Mouse (Mus musculus): Measurements from ENCODE around the gene Hk2. TPM values are rescaled to one million over a fixed set of nuclear protein-coding genes. Genes with fewer than 3 reads are reported as not detected.
A peak's percentile ranks its signal among the peaks of the same experiment; 100 is the strongest.

Gene Hk2
- polyA plus RNA-seq, 1 experiment from 2014 or later, result 28.0 TPM

DNA sequence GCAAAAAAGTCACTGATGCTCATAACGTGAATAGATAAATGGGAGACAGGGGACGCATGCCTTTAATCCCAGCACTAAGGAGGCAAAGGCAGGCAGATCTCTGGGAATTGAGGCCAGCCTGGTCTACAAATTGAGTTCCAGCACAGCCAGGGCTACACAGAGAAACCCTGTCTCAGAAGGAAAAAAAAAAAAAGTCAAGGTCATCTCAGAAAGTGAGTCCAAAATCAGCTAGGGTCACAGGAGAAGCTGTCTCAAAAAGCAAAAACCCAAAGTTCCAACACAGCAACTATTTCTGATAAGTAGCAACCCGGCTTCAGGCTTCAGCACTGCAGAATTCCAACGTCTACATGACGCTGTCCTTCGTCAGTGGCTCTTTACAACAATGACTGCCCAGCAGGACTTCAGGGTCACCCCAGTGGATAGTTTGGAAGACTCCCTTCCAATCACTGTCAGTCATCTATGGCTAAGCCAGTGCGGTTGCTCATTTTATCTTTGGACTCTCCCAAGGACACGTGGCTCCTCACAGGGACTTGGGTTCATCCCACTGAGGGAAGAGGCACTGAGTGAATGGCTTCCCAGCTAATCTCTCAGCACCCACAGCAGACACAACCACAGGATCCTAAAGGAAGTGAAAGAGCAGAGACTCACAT, 33.3 kb downstream of the Hk2 start:
- no peaks in the 10 kb centered on the region for H3K27me3 ChIP-seq (ENCODE audit: control insufficient read depth, insufficient read depth, low read length)
- no peaks in the 10 kb centered on the region for H3K4me1 ChIP-seq (ENCODE audit: control insufficient read depth, insufficient read depth, low read length)
- no peak overlapping the region for H3K4me2 ChIP-seq (replicated peaks; ENCODE audit: low read depth, low read length)
- H3K27ac ChIP-seq (ENCODE audit: low read depth, low read length), result no peak overlapping the region
- H3K9ac ChIP-seq (ENCODE audit: low read depth, low read length), result no peak overlapping the region
- 86% methylated on average over 8 of the region's 8 CpGs for WGBS
- H3K9me3 ChIP-seq (ENCODE audit: control insufficient read depth, low read length), result no peaks in the 10 kb centered on the region
- peaks cover 34% of the 10 kb centered on the region for H3K36me3 ChIP-seq (ENCODE audit: control insufficient read depth, insufficient read depth, low read length)
- no peak for ATAC-seq (ENCODE audit: low FRiP score, low TSS enrichment)
- no peak overlapping the region for H3K4me3 ChIP-seq (ENCODE audit: low read length)

DNA sequence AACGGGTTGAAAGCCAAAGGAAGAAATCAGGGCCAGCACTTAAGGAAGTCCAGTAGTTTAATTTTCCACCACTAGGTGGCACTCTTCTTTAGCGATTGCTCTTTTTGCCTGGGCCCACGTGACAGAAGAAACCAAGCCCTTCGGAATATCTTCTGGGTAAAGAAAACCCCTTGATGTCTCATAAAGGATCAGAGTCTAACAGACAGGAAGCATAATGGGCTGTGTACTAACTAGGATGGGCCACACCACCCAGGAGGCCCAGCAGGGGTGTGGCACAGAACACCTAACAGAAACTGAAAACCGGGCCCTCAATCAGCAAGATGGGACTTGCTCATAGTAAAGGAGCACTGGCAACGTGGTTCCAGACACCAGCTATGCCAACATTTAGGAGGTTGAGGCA, 34.0 kb downstream of the Hk2 start:
- H3K36me3 ChIP-seq (ENCODE audit: control insufficient read depth, insufficient read depth, low read length), result peaks cover 40% of the 10 kb centered on the region
- no peak overlapping the region for H3K9ac ChIP-seq (ENCODE audit: low read depth, low read length)
- H3K9me3 ChIP-seq (ENCODE audit: control insufficient read depth, low read length), result no peaks in the 10 kb centered on the region
- peak; percentile 44; the same call in 1 of the 2 replicates for ATAC-seq (ENCODE audit: low FRiP score, low TSS enrichment)
- H3K4me1 ChIP-seq (ENCODE audit: control insufficient read depth, insufficient read depth, low read length), result no peaks in the 10 kb centered on the region
- H3K4me2 ChIP-seq (replicated peaks; ENCODE audit: low read depth, low read length), result no peak overlapping the region
- H3K27me3 ChIP-seq (ENCODE audit: control insufficient read depth, insufficient read depth, low read length), result no peaks in the 10 kb centered on the region
- H3K27ac ChIP-seq (ENCODE audit: low read depth, low read length), result no peak overlapping the region
- WGBS, result 31% methylated on average over 6 of the region's 6 CpGs
- H3K4me3 ChIP-seq (ENCODE audit: low read length), result no peak overlapping the region

DNA sequence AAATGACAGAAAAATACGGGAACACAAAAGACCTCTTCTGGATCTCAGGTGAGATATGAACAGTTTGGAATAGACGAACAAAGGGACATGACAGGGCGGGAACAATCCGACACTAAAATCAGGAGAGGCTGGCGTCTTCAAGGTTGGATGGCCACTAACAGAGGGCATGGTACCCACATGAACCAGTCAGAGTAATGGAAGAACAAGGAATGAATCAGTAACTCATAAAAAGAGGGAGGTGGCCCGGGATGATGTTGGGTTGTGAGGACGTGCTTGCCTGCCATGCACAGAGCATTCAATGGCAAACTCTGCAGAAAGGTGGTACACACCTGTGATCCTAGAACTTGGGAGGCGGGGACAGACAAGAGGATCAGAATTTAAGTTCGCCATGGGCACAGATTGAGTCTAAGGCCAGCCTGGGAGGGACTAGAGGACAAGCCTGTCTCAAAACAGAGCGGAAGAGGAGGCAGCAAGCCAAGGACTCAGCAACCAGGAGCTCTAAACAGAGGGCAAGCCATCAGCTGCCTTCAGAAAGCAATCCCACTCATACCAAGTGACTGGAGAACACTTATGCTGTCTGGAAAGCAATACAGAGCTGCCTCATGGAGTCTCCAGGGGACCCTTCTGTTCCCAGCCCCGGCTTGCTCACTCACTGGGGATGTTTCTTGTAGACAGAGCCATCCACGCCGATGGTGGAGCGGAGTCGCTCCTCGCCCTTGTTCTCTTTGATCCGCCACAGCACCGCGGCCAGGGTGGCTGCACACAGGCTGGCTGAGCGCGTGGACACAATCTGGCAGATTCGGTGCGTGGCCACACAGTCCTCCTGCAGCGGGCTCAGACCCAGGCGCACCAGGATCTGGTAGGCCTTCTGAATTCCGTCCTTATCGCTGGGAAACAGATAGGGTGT, 36.4 kb downstream of the Hk2 start:
- H3K36me3 ChIP-seq (ENCODE audit: control insufficient read depth, insufficient read depth, low read length), result peaks cover 42% of the 10 kb centered on the region
- H3K9me3 ChIP-seq (ENCODE audit: control insufficient read depth, low read length), result no peaks in the 10 kb centered on the region
- no peaks in the 10 kb centered on the region for H3K27me3 ChIP-seq (ENCODE audit: control insufficient read depth, insufficient read depth, low read length)
- H3K4me3 ChIP-seq (ENCODE audit: low read length), result no peak overlapping the region
- WGBS, result 91% methylated on average over 27 of the region's 27 CpGs
- no peak overlapping the region; the same call in 1 of the 2 replicates for H3K27ac ChIP-seq (ENCODE audit: low read depth, low read length)
- H3K9ac ChIP-seq (ENCODE audit: low read depth, low read length), result no peak overlapping the region
- H3K4me2 ChIP-seq (replicated peaks; ENCODE audit: low read depth, low read length), result no peak overlapping the region
- no peak for ATAC-seq (ENCODE audit: low FRiP score, low TSS enrichment)
- no peaks in the 10 kb centered on the region for H3K4me1 ChIP-seq (ENCODE audit: control insufficient read depth, insufficient read depth, low read length)

DNA sequence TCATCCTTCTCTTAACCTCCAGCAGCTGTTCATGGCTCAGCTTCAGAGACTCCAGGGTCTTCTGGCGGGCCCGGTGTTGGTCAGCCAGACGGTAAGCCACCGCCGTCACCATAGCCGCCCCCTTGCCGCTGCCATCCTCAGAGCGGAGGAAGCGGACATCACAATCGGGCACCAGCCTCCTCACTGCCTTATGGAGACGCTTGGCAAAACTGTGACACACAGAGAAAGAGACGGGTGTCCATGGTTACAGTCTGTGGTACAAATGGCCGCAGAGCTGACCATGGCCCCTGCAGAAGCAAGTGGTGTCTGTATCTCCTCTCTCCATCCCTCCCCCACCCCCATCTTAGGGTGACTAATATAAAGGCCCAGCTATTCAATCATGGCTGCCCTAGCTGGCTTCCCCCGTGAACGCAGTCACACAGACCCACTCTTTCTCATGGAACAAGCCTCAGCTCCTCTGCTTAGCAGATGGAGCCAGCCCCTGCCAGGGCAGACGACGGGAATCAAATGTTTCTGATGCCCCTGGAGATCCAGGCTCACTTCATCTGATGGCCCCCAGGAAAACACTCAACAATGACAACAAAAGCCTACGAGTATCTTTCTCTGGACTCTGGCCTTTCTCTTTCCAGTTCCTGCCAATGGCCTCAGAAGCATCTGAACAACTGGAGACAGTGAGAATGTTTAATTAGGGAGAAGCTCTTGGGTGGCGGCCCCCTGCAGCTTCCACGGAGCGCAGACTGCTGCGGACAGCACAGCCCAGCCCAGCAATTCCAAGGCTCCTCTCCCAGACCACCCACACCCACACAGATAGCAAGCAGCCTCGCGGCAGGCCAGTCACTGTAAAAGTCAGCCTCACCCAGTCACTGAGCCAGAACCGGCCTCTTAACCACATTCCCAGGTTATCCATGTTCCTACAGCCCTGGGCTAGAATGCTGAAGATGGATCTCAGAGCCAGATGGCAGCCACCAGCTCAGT, 37.3 kb downstream of the Hk2 start:
- Histone ChIP-seq H3K9ac (ENCODE audit: low read depth, low read length) (no peak overlapping the region), H3K4me2 (replicated peaks; ENCODE audit: low read depth, low read length) (no peak overlapping the region), H3K9me3 (ENCODE audit: control insufficient read depth, low read length) (no peaks in the 10 kb centered on the region), H3K27me3 (ENCODE audit: control insufficient read depth, insufficient read depth, low read length) (no peaks in the 10 kb centered on the region), H3K4me1 (ENCODE audit: control insufficient read depth, insufficient read depth, low read length) (no peaks in the 10 kb centered on the region), H3K27ac (ENCODE audit: low read depth, low read length) (no peak overlapping the region), H3K36me3 (ENCODE audit: control insufficient read depth, insufficient read depth, low read length) (peaks cover 33% of the 10 kb centered on the region), H3K4me3 (ENCODE audit: low read length) (no peak overlapping the region)
- peak; percentile 61; the same call in 1 of the 2 replicates for ATAC-seq (ENCODE audit: low FRiP score, low TSS enrichment)
- 85% methylated on average over 25 of the region's 25 CpGs for WGBS

DNA sequence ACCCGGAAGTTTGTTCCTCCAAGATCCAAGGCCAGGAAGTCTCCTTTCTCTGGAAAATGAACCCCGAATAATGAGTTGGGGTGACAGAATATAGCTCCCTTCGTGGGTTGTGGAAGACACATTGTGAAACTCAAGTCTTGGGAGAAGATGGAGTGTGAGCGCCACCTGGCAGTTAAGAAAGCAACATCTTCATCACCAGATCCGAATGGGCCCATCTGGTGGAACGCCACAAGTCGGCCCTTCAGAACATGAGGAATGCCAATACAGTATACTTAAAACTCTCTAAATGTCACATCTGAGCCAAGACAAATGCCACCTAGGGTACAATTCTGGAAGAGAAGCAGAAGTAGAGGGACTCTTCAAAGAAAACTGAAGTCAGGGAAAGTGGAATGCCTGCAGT, 38.9 kb downstream of the Hk2 start:
- H3K4me1 ChIP-seq (ENCODE audit: control insufficient read depth, insufficient read depth, low read length), result no peaks in the 10 kb centered on the region
- no peak overlapping the region for H3K4me3 ChIP-seq (ENCODE audit: low read length)
- no peaks in the 10 kb centered on the region for H3K27me3 ChIP-seq (ENCODE audit: control insufficient read depth, insufficient read depth, low read length)
- H3K9me3 ChIP-seq (ENCODE audit: control insufficient read depth, low read length), result no peaks in the 10 kb centered on the region
- ATAC-seq (ENCODE audit: low FRiP score, low TSS enrichment), result no peak
- 88% methylated on average over 7 of the region's 7 CpGs for WGBS
- H3K27ac ChIP-seq (ENCODE audit: low read depth, low read length), result no peak overlapping the region
- H3K36me3 ChIP-seq (ENCODE audit: control insufficient read depth, insufficient read depth, low read length), result peaks cover 44% of the 10 kb centered on the region
- H3K9ac ChIP-seq (ENCODE audit: low read depth, low read length), result no peak overlapping the region
- H3K4me2 ChIP-seq (replicated peaks; ENCODE audit: low read depth, low read length), result no peak overlapping the region

DNA sequence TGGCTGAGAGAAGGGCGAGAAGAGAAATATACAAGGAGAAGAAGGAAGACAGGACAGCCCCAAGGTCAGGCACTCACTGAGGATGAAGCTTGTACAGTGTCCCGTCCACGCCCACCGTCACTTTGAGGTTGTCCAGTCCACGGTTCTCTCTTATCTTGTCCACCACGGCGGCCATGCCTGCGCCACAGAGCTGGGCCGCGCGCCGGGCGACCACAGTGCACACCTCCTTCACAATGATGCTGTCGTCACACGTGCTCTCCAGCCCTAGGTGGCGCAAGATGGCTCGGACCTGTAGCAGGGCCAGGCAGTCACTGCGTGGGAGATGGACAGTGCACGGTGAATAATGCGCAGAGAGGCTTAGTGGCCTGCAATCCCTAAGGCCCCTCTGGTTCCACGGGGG, 45.6 kb downstream of the Hk2 start:
- Histone ChIP-seq H3K4me1 (ENCODE audit: control insufficient read depth, insufficient read depth, low read length) (no peaks in the 10 kb centered on the region), H3K36me3 (ENCODE audit: control insufficient read depth, insufficient read depth, low read length) (peaks cover 57% of the 10 kb centered on the region), H3K4me3 (ENCODE audit: low read length) (no peak overlapping the region), H3K9me3 (ENCODE audit: control insufficient read depth, low read length) (no peaks in the 10 kb centered on the region), H3K4me2 (replicated peaks; ENCODE audit: low read depth, low read length) (no peak overlapping the region), H3K27ac (ENCODE audit: low read depth, low read length) (no peak overlapping the region), H3K27me3 (ENCODE audit: control insufficient read depth, insufficient read depth, low read length) (no peaks in the 10 kb centered on the region), H3K9ac (ENCODE audit: low read depth, low read length) (no peak overlapping the region)
- WGBS, result 93% methylated on average over 21 of the region's 21 CpGs
- ATAC-seq (ENCODE audit: low FRiP score, low TSS enrichment), result no peak

DNA sequence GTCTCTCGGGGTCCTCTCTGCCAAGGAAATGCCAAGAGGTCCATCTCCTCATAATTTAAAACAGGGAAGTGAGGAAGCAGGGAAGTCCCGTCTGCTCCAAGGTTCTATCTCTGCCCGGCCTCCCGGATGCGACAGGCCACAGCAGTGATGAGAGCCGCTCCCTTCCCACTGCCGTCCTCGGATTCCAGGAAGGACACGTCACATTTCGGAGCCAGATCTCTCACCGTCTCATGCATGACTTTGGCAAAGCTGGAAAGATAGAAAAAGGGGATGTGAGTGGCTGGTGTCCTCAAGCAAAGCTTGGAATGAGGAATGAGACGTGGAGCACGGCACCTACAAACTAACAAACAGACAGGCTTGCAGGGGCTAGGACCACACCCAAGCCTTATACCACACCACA, 47.0 kb downstream of the Hk2 start:
- WGBS, result 90% methylated on average over 13 of the region's 13 CpGs

DNA sequence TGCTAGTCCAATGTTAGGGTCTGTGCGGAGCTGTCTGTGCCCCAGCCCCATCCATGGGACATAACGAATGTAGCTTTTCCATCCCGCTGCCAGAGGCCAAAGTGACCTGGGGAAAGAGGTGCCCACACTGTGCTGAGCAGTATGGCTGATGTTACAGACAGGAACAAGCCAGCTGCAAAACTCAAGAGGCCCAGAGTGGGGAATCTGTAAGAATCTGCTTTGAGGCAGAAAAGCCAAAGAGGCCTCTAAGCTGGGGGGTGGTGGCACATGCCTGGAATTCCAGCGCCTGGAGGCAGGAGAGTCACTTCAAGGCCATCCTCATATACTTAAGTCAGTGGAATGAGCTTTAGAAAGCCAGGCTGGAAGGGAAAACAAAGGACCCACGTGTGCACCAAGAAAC, 50.9 kb downstream of the Hk2 start:
- Histone ChIP-seq H3K27ac (ENCODE audit: low read depth, low read length) (peak overlapping the region; percentile 45; the same call in 1 of the 2 replicates), H3K4me1 (ENCODE audit: control insufficient read depth, insufficient read depth, low read length) (no peaks in the 10 kb centered on the region), H3K27me3 (ENCODE audit: control insufficient read depth, insufficient read depth, low read length) (no peaks in the 10 kb centered on the region), H3K9me3 (ENCODE audit: control insufficient read depth, low read length) (no peaks in the 10 kb centered on the region), H3K4me2 (replicated peaks; ENCODE audit: low read depth, low read length) (no peak overlapping the region), H3K9ac (ENCODE audit: low read depth, low read length) (no peak overlapping the region; the same call in 1 of the 2 replicates), H3K4me3 (ENCODE audit: low read length) (no peak overlapping the region), H3K36me3 (ENCODE audit: control insufficient read depth, insufficient read depth, low read length) (peaks cover 28% of the 10 kb centered on the region)
- 59% methylated on average over 5 of the region's 5 CpGs for WGBS
- ATAC-seq (ENCODE audit: low FRiP score, low TSS enrichment), result peak; percentile 61

More for the DNA sequence above, 47.0 kb downstream of the Hk2 start:
- peaks cover 53% of the 10 kb centered on the region for H3K36me3 ChIP-seq (ENCODE audit: control insufficient read depth, insufficient read depth, low read length)
- no peak for ATAC-seq (ENCODE audit: low FRiP score, low TSS enrichment)
- H3K4me3 ChIP-seq (ENCODE audit: low read length), result no peak overlapping the region
- H3K9me3 ChIP-seq (ENCODE audit: control insufficient read depth, low read length), result no peaks in the 10 kb centered on the region
- no peaks in the 10 kb centered on the region for H3K4me1 ChIP-seq (ENCODE audit: control insufficient read depth, insufficient read depth, low read length)
- no peaks in the 10 kb centered on the region for H3K27me3 ChIP-seq (ENCODE audit: control insufficient read depth, insufficient read depth, low read length)
- H3K27ac ChIP-seq (ENCODE audit: low read depth, low read length), result no peak overlapping the region
- no peak overlapping the region for H3K4me2 ChIP-seq (replicated peaks; ENCODE audit: low read depth, low read length)
- no peak overlapping the region for H3K9ac ChIP-seq (ENCODE audit: low read depth, low read length)
